Comparison of ENCODE assay signal across 9 mouse cellular contexts in genomic region chr14:64545056-64545455, GRCm38 (mm10).
"Had no signal": no experiment of that assay in that cellular context is flagged by ENCODE, and none has a peak within 500 bp of the region (broad histone marks: within the 10 kb centered on the region; RNA-seq: fewer than 3 reads in every experiment).

No protein-coding gene starts in this region.

- H3K9me3 ChIP-seq: limb, embryonic 13.5 days had no signal

- H3K36me3 ChIP-seq: limb, embryonic 13.5 days had no signal

- H3K4me1 ChIP-seq: limb, embryonic 13.5 days had no signal

- H3K9ac ChIP-seq: limb, embryonic 13.5 days; liver, embryonic 14.5 days had no signal

- H3K4me2 ChIP-seq: limb, embryonic 13.5 days had no signal

- H3K27me3 ChIP-seq: limb, embryonic 13.5 days had no signal

- DNase-seq: kidney, postnatal 36 days; left cerebral cortex, postnatal 4 days; lung, adult 18-20 months; midbrain, embryonic 14.5 days; thymus, postnatal 4 days had no signal

- H3K27ac ChIP-seq: kidney, postnatal 0 days; limb, embryonic 13.5 days; liver, embryonic 14.5 days; stomach, postnatal 0 days had no signal

- H3K4me3 ChIP-seq: limb, embryonic 13.5 days had no signal
